Mouse (Mus musculus) macrophage (primary cell): ENCODE measurements around the gene Ehbp1. TPM values are rescaled to one million over a fixed set of nuclear protein-coding genes. Genes with fewer than 3 reads are reported as not detected.

ENCODE experiments used
- H3K27ac ChIP-seq: fragments of 350-480 bp; formaldehyde crosslinking; 2 replicates; pipeline ENCODE4 v1.9.0; 2021
- H3K36me3 ChIP-seq: fragments of 350-480 bp; formaldehyde crosslinking; 2 replicates; pipeline ENCODE4 v1.9.0; 2021; ENCODE audit errors: inconsistent target
- H3K4me3 ChIP-seq: fragments of 350-480 bp; formaldehyde crosslinking; 2 replicates; pipeline ENCODE4 v1.9.0; 2021; ENCODE audit errors: inconsistent target
- H3K79me2 ChIP-seq: fragments of 350-480 bp; formaldehyde crosslinking; 2 replicates; pipeline ENCODE4 v1.9.0; 2021; ENCODE audit errors: inconsistent target
- WGBS: methylation state at CpG from one replicate; pipeline ENCODE4 v1.1.7; 2026; ENCODE audit warnings: inconsistent platforms; ENCODE audit not compliant: missing documents; 5-methylcytosine and 5-hydroxymethylcytosine counted together
- polyA plus RNA-seq: library from polyadenylated mRNA; stranded (reverse); fragments of 250-400 nt; gene quantifications from 3 replicates; pipeline ENCODE4 v1.2.4, GENCODE M21; 2018; ENCODE audit warnings: inconsistent platforms

Ehbp1 gene
- polyA plus RNA-seq, 1 experiment from 2014 or later: 2.8 TPM

GRCm38 (mm10) chr11:22197935-22198334 is 144.2 kb downstream of the Ehbp1 start:
- H3K79me2 ChIP-seq: no peaks in the 10 kb centered on the region
- WGBS: 84% methylated on average over 6 of the region's 6 CpGs
- no peak overlapping the region for H3K27ac ChIP-seq
- H3K36me3 ChIP-seq: no peaks in the 10 kb centered on the region
- no peak overlapping the region for H3K4me3 ChIP-seq

GRCm38 (mm10) chr11:22196776-22197175 is 145.3 kb downstream of the Ehbp1 start:
- H3K36me3 ChIP-seq: no peaks in the 10 kb centered on the region
- H3K4me3 ChIP-seq: no peak overlapping the region
- no peak overlapping the region for H3K27ac ChIP-seq
- WGBS: 83% methylated on average over 4 of the region's 4 CpGs
- no peaks in the 10 kb centered on the region for H3K79me2 ChIP-seq

- WGBS: 85% methylated on average over 3 of the region's 3 CpGs
- H3K4me3 ChIP-seq: no peak overlapping the region
- no peaks in the 10 kb centered on the region for H3K79me2 ChIP-seq
- no peak overlapping the region for H3K27ac ChIP-seq
- H3K36me3 ChIP-seq: no peaks in the 10 kb centered on the region
These were observed 147.5 kb downstream of the Ehbp1 start for GRCm38 (mm10) chr11:22194607-22195006.

- H3K79me2 ChIP-seq: no peaks in the 10 kb centered on the region
- 33% methylated on average over 3 of the region's 3 CpGs for WGBS
- no peak overlapping the region for H3K27ac ChIP-seq
- H3K4me3 ChIP-seq: no peak overlapping the region
- no peaks in the 10 kb centered on the region for H3K36me3 ChIP-seq
These were observed 151.5 kb downstream of the Ehbp1 start for GRCm38 (mm10) chr11:22190576-22190975.

- H3K27ac ChIP-seq: no peak overlapping the region
- WGBS: 96% methylated on average over 3 of the region's 3 CpGs
- H3K79me2 ChIP-seq: no peaks in the 10 kb centered on the region
These were observed 152.1 kb downstream of the Ehbp1 start for GRCm38 (mm10) chr11:22189970-22190369.

GRCm38 (mm10) chr11:22181530-22182501 is 160.3 kb downstream of the Ehbp1 start:
- Histone ChIP-seq H3K4me3 (no peak overlapping the region), H3K36me3 (no peaks in the 10 kb centered on the region), H3K79me2 (no peaks in the 10 kb centered on the region), H3K27ac (no peak overlapping the region)
- 93% methylated on average over 8 of the region's 8 CpGs for WGBS

More at GRCm38 (mm10) chr11:22189970-22190369, 152.1 kb downstream of the Ehbp1 start:
- no peaks in the 10 kb centered on the region for H3K36me3 ChIP-seq
- H3K4me3 ChIP-seq: no peak overlapping the region

GRCm38 (mm10) chr11:22180146-22180545 is 161.9 kb downstream of the Ehbp1 start:
- Histone ChIP-seq H3K36me3 (no peaks in the 10 kb centered on the region), H3K27ac (no peak overlapping the region), H3K79me2 (no peaks in the 10 kb centered on the region), H3K4me3 (no peak overlapping the region)

DNA sequence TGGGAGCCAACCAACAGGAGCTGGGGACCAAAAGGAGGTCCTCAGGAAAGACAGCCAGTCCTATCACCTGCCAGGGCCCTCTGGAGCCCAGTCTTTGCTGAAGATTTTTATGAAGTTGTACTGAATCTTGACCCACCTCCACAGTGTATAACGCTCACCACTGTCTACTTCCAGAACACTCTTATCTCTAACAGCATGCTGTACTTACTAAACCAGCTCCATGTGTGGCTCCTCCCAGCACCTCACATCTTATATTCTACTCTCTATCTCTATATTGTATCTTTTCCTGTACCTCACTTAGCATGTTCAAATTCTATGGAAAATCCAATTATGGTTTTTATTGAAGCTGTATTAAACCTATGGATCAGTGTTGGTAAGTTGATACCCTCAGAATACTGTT is 163.5 kb downstream of the Ehbp1 start:
- Histone ChIP-seq H3K4me3 (no peak overlapping the region), H3K79me2 (no peaks in the 10 kb centered on the region), H3K27ac (no peak overlapping the region), H3K36me3 (no peaks in the 10 kb centered on the region)
- 92% methylated on average over 1 of the region's 1 CpGs for WGBS

- Histone ChIP-seq H3K36me3 (no peaks in the 10 kb centered on the region), H3K79me2 (no peaks in the 10 kb centered on the region), H3K27ac (no peak overlapping the region), H3K4me3 (no peak overlapping the region)
- 96% methylated on average over 3 of the region's 3 CpGs for WGBS
These were observed 167.8 kb downstream of the Ehbp1 start for GRCm38 (mm10) chr11:22174311-22174710.

GRCm38 (mm10) chr11:22170962-22171638 is 171.0 kb downstream of the Ehbp1 start:
- no peak overlapping the region for H3K4me3 ChIP-seq
- H3K27ac ChIP-seq: no peak overlapping the region
- 92% methylated on average over 6 of the region's 6 CpGs for WGBS
- H3K36me3 ChIP-seq: no peaks in the 10 kb centered on the region
- H3K79me2 ChIP-seq: no peaks in the 10 kb centered on the region

- Histone ChIP-seq H3K36me3 (no peaks in the 10 kb centered on the region), H3K79me2 (no peaks in the 10 kb centered on the region), H3K4me3 (no peak overlapping the region), H3K27ac (no peak overlapping the region)
- 94% methylated on average over 4 of the region's 4 CpGs for WGBS
These were observed 184.2 kb downstream of the Ehbp1 start for GRCm38 (mm10) chr11:22157882-22158281.

DNA sequence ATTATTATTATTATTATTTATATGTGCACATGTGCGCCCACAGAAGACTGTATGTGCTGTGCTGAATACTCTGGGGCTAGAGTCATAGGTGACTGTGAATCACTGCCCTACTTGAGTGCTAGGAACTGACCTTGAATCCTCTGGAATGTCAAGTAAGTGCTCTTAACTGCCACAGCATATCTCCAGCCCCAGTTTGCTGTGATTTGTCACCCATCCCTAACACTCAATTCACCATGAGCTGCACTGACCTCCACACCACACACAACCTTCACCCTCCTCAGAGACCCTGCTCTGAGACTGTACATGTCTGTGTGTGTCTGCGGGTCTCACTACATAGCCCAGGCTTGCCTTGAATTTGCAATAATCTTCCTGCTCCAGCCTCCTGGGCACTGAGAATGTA is 185.9 kb downstream of the Ehbp1 start:
- 89% methylated on average over 2 of the region's 2 CpGs for WGBS
- H3K36me3 ChIP-seq: no peaks in the 10 kb centered on the region
- H3K4me3 ChIP-seq: no peak overlapping the region
- H3K27ac ChIP-seq: no peak overlapping the region
- H3K79me2 ChIP-seq: no peaks in the 10 kb centered on the region

DNA sequence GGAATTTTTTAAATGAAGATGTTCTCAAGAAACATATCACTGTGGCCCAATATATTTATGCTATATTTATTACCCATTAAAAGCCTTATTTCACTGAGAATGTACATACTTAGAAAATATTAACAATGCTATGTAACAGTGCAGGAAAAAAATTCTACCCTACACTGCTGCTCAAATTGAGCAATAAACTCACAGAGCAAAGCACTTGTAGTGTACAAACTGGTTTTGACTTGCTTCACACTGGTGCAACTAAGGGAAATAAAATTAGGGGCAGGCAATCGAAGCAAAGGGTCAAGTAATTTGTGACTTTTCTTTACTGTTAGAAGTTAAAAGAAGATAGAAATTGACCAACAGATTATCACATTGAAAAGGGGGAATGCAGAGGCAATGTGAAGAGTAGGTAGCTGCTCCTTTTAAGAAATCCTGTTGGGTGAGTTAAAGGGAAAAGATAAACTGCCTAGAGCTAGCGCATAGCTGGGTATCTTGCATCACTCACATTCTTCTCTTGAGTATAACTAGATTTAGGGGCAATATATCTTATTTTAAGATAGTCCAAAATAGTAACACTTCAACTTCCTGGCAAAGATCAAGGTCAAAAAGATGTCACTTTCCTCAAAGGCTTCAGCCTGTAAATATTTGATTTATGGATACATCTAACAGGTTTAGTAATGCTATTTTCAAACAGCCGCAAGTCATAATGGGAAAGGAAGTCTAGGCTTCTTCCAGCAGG is 186.6 kb downstream of the Ehbp1 start:
- Histone ChIP-seq H3K79me2 (no peaks in the 10 kb centered on the region), H3K36me3 (no peaks in the 10 kb centered on the region), H3K4me3 (no peak overlapping the region), H3K27ac (no peak overlapping the region)
- 98% methylated on average over 3 of the region's 3 CpGs for whole genome bisulfite sequencing

- H3K27ac ChIP-seq: no peak overlapping the region
- no peaks in the 10 kb centered on the region for H3K36me3 ChIP-seq
- H3K4me3 ChIP-seq: no peak overlapping the region
- no peaks in the 10 kb centered on the region for H3K79me2 ChIP-seq
- WGBS: 90% methylated on average over 9 of the region's 9 CpGs
These were observed 187.4 kb downstream of the Ehbp1 start for GRCm38 (mm10) chr11:22154501-22155294.
